Mouse (Mus musculus): ENCODE measurements around the gene Dchs2.
"Not testable (repeated sequence)": the region's sequence is repeated elsewhere in the genome, so short reads cannot be mapped to it uniquely, and the experiment has no call there.

The Dchs2 gene

GRCm38 (mm10) chr3:83127726-83128448, at the start of gene Dchs2:
Dchs2 (plus strand) TSS chr3:83127948.
- DNase-seq (ENCODE audit: low spot score): peak; percentile 10

- peak; percentile 84 for DNase-seq (ENCODE audit: low spot score)
Observed at GRCm38 (mm10) chr3:83080567-83081055, 47.1 kb upstream of the Dchs2 start.

- DNase-seq (ENCODE audit: low spot score): no peak
Observed at GRCm38 (mm10) chr3:83097586-83097985, 30.2 kb upstream of the Dchs2 start.

GRCm38 (mm10) chr3:83098546-83099034, 29.2 kb upstream of the Dchs2 start:
- peak; percentile 72 for DNase-seq (ENCODE audit: low spot score)

- no peak for DNase-seq (ENCODE audit: low spot score)
Observed at GRCm38 (mm10) chr3:83099139-83099538, 28.6 kb upstream of the Dchs2 start.

GRCm38 (mm10) chr3:83099651-83100050, 28.1 kb upstream of the Dchs2 start:
- no peak for DNase-seq (ENCODE audit: low spot score)

- DNase-seq (ENCODE audit: low spot score): no peak
Observed at GRCm38 (mm10) chr3:83102286-83102685, 25.5 kb upstream of the Dchs2 start.

GRCm38 (mm10) chr3:83110163-83110562, 17.6 kb upstream of the Dchs2 start:
- DNase-seq (ENCODE audit: low spot score): peak; percentile 80

GRCm38 (mm10) chr3:83111485-83112261, 16.1 kb upstream of the Dchs2 start:
- DNase-seq (ENCODE audit: low spot score): no peak

- peak; percentile 34 for DNase-seq (ENCODE audit: low spot score)
Observed at GRCm38 (mm10) chr3:83112869-83113268, 14.9 kb upstream of the Dchs2 start.

- no peak for DNase-seq (ENCODE audit: low spot score)
Observed at GRCm38 (mm10) chr3:83114946-83115345, 12.8 kb upstream of the Dchs2 start.

GRCm38 (mm10) chr3:83117592-83117991, 10.2 kb upstream of the Dchs2 start:
- no peak for DNase-seq (ENCODE audit: low spot score)

GRCm38 (mm10) chr3:83123945-83124344, 3.8 kb upstream of the Dchs2 start:
- not testable (repeated sequence) for DNase-seq (ENCODE audit: low spot score)

GRCm38 (mm10) chr3:83127088-83127725, 541 bp upstream of the Dchs2 start:
- peak; percentile 59 for DNase-seq (ENCODE audit: low spot score)

GRCm38 (mm10) chr3:83128449-83128922, 738 bp downstream of the Dchs2 start:
- peak; percentile 55 for DNase-seq (ENCODE audit: low spot score)

- DNase-seq (ENCODE audit: low spot score): no peak
Observed at GRCm38 (mm10) chr3:83129151-83129550, 1.4 kb downstream of the Dchs2 start.

- DNase-seq (ENCODE audit: low spot score): no peak
Observed at GRCm38 (mm10) chr3:83136413-83136812, 8.7 kb downstream of the Dchs2 start.

GRCm38 (mm10) chr3:83138820-83139219, 11.1 kb downstream of the Dchs2 start:
- DNase-seq (ENCODE audit: low spot score): no peak

GRCm38 (mm10) chr3:83145610-83146009, 17.9 kb downstream of the Dchs2 start:
- no peak for DNase-seq (ENCODE audit: low spot score)

GRCm38 (mm10) chr3:83147273-83148054, 19.7 kb downstream of the Dchs2 start:
- no peak for DNase-seq (ENCODE audit: low spot score)

GRCm38 (mm10) chr3:83148055-83148447, 20.3 kb downstream of the Dchs2 start:
- no peak for DNase-seq (ENCODE audit: low spot score)

GRCm38 (mm10) chr3:83148508-83148907, 20.8 kb downstream of the Dchs2 start:
- DNase-seq (ENCODE audit: low spot score): no peak
